Mouse (Mus musculus) heart, postnatal 25 days (tissue): ENCODE results near the gene Ncoa7. TPM values are rescaled to one million over a fixed set of nuclear protein-coding genes. Genes with fewer than 3 reads are reported as not detected.

Source experiments
- DNase-seq: peaks from one replicate; pipeline ENCODE4 v3.0.0; 2022; ENCODE audit warnings: low spot score
- intact Hi-C: fragments of 180-260 bp; cut with DNase I; formaldehyde crosslinking; loops from one replicate; pipeline ENCODE4 v1.15.1; 2025
- total RNA-seq, 2 experiments: library from RNA; stranded (reverse); gene quantifications; 2 replicates each; pipeline ENCODE4 v1.2.3; 2021

The Ncoa7 gene
- total RNA-seq, 2 experiments from 2014 or later = 4.2 to 5.3 TPM

DNA sequence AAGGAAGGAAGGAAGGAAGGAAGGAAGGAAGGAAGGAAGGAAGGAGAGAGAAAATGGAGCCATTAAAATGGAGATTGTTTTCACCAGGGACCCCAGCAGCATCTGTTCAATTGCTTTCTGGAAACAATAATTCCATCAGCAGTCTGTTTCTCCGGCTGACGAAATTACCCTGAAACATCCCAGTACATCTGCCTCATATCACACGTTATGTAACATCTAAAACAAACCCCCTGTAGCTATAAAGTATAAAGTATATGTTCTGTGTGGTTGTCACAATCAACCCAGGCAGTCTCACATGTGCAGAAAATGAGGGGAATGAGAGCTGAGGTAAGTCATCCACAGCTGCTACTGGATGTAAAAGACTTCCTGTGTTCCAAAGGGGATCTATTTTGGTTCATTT lies 49.0 kb downstream of the Ncoa7 start:
- DNase-seq = no peak
- intact Hi-C loops = no loop called here

GRCm38 (mm10) chr10:30752485-30752884 lies 50.6 kb downstream of the Ncoa7 start:
- DNase-seq = no peak
- intact Hi-C loops = no loop called here

GRCm38 (mm10) chr10:30751586-30751985 lies 51.5 kb downstream of the Ncoa7 start:
- intact Hi-C loops = no loop called here
- DNase-seq = no peak

- intact Hi-C loops = no loop called here
- DNase-seq = no peak
These were observed 53.3 kb downstream of the Ncoa7 start for GRCm38 (mm10) chr10:30749807-30750206.

DNA sequence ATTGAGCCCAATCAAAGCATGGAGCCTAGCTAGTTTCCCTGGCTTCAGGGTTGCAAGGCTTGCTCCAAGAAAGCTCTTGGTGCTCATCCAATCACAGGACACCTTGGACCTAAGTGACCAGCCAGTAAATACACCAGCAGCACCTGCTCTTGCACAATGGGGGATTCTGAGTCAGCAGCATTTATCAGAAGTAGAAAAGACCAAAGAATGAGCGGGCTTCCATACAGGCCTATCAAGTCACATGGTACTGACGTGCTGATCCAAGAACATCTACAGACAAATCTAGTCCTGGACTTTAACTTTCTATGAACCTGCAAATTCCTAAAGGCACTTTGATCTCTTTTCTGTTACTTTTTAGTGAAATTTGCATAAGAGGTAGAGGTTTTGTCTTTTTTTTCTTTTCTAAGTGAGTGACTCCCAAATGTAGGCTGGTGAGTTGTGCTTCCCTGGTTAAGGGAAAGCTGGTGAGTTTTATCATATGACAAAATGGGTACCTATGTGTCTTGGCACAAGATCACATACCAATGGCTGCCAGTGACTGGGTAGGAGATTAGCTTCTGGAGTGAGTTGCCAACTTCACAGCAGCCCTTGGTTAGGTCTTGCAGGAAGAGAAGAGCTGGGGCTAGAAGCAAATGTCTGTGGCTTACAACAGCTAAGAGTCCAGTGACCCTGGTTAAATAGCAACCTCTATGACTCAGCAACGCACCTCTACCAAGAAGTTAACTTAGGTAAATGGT lies 57.7 kb downstream of the Ncoa7 start:
- no peak for DNase-seq
- intact Hi-C loops = no loop called here

DNA sequence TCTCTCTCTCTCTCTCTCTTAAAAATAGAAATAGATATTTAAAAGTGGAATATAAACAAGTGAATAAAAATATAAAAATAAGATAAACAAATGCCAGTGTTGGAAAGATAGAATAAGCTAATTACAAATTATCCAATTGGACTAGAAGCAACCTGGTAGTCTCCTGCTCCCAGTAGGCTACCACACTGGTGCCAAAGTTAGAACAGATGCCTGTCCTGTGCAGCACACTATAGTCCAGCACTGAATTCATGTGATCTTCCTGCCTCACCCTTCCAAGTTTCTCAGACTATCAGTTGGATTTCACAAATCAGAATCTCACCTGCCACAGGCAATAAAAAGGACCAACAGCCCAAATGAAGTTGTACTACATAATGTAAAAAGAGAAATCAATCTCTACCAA lies 59.9 kb downstream of the Ncoa7 start:
- DNase-seq = no peak
- intact Hi-C loops = no loop called here

DNA sequence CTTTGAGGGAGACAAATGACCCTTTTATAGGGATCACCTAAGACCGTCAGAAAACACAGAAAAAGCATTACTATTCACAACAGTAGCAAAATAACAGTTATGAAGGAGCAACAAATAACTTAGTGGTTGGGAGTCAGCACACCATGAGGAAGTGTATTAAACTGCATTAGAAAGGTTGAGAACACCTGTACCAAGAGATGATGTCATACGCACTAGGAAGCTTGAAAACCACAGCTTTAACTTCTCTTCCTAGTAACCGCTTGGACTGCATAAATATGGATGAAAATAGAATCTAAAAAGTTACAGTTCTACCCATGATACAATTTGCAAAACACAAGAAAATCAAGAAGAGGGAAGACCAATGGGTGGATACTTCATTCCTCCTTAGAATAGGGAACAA lies 64.7 kb downstream of the Ncoa7 start:
- no peak for DNase-seq
- intact Hi-C loops = no loop called here

DNA sequence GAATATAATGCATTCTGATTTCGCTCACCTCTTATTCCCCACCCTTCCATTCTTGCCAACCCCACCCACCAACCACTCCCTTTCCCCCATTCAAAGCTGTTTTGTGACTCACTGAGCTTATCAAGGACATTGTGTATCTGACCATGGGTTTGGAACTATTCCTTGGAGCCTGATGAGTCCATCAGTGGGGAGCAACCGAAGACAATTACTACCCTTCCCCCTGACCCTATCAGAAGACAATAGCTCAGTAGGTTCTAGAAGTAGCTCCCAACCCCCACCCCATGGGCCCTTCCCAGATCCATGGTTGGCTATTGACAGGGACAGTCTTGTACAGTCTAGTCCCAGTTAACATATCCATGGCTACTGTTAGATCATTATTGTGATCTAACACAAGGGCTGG lies 65.8 kb downstream of the Ncoa7 start:
- intact Hi-C loops = no loop called here
- no peak for DNase-seq

DNA sequence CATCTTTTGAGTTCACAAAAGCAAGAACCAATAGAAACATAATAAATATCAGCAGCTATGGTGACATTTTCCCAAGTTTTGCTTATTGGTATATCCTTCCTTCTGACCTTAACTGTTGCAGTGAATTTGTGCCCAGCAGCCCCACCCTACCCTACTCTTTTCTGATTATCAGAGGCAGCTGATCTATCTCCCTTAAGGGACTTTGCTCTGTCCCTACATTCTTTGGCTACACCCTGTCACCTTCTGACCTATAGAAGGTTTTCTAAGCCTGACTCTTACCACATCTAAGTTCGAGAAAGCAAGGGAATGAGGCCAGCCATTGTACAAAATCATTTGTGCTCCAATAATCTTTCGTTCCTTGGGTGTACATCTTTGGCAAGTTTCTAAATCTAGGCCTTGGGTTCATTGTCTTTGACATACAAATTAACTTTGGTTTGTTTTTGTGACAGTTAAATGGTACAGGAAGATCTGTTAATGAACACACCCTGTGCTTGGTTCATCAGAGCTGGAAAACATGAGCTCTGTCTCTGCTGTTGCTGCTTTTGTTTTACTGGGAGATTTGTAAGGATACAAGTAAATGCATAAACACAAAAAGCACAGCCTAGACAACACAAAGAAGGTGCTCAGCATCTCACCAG lies 69.9 kb downstream of the Ncoa7 start:
- no peak for DNase-seq
- intact Hi-C loops = no loop called here

DNA sequence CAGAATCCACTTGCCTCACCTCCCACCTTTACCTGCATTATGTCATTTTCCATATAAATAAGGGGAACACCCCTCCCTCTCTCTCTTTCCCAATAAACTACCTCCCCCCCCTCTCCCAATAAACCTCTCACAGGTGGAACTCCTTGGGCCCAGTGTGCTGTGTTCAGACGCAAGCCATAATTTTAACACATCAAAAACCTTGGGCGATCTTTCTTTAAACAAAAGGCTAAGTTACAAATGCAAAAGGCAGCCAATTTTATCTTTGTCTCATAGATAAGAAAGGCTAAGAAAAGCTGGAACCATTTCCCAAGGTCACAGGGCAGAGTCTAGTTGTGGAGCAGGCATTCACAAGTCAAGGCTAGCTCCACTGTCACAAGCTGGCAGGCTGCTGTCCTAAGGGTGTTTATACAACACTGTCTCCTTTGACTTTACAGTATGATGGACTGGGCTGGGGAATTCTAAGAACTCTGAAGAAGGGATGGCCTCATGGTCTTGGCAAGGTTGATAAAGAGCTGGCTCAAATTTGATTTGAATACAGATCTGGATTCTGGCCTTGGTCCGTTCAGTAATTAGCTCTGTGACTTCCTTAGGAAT lies 71.7 kb downstream of the Ncoa7 start:
- intact Hi-C loops = no loop called here
- DNase-seq = no peak

- intact Hi-C loops = no loop called here
- no peak for DNase-seq
These were observed 72.3 kb downstream of the Ncoa7 start for GRCm38 (mm10) chr10:30730791-30731190.

- intact Hi-C loops = no loop called here
- DNase-seq = no peak
These were observed 73.7 kb downstream of the Ncoa7 start for GRCm38 (mm10) chr10:30729157-30730096.

DNA sequence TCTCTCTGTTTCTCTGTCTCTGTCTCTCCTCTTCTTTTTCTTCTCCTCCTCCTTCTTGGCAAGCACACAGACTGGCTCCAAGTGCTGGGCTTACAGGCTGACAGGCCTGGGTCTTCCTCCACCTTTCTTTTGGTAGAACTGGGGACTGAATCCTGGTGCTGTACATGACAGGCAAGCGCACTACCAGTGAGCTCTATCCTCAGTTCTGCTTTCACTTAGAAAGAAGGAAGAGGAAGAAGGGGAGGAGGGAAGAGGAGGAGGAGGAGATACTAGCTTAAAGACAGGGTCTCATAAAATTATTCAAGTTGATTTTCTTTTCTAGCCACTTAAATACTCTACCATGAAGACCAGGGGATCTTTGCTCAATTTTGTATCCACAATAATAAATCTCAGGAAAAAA lies 80.1 kb downstream of the Ncoa7 start:
- no peak for DNase-seq
- intact Hi-C loops = loop anchor here (5.0 kb wide), 1 partner anchor 74 kb away; no protein-coding TSS in a partner anchor

- no peak for DNase-seq
- intact Hi-C loops = loop anchor here (5.0 kb wide), 1 partner anchor 77 kb away; no protein-coding TSS in a partner anchor
These were observed 82.6 kb downstream of the Ncoa7 start for GRCm38 (mm10) chr10:30720556-30720955.

GRCm38 (mm10) chr10:30719947-30720346 lies 83.2 kb downstream of the Ncoa7 start:
- DNase-seq = no peak
- intact Hi-C loops = loop anchor here (5.0 kb wide), 2 partner anchors 77 to 92 kb away; no protein-coding TSS in a partner anchor

DNA sequence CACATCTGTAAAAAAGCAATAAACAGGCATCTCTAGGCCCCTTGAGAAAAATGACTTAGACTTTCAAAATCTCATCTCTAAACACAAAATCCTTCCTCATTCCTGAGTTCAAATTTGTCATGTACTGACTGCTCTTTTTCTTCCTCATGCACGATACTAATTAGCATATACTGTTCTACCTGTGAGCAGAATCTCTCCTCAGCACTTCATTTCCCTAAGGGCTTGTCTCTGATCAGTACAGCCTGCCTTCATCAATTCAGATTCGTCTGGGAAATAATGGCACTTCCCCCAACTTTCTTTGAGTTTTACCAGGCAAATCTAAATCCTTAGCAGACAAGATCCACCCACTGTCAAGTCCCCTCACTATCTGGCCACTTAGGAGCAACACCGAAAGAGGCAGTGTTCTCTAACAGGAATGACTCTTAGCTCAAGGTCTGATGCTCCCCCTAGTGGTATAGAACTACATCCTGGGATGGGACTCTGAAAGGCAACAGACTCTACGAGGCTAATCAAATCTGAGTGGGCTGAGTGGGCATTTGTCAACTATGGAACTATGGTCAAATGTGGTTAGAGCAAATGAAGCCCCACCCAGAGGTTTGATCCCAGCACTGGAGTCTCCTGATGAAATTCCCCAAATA lies 84.3 kb downstream of the Ncoa7 start:
- intact Hi-C loops = loop anchor here (5.0 kb wide), 1 partner anchor 93 kb away; no protein-coding TSS in a partner anchor

DNA sequence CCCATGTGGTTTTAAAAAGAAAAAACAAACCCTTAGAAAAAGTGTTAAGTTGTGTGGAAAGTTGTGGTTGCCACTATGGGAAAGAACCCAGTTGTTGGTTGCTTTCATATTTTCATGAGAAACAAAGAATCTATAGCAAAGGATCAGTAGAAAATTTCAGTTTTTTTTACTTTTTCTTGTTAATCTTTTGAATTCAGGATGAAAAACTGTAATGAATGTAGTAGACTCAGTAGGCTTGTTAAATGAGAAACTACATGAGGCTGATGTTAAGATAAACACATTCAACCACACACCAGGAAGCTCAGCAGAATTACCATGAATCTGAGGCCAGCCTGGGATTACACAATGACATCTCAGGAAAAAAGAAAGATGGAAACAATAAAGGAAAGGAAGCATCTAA lies 87.0 kb downstream of the Ncoa7 start:
- no peak for DNase-seq
- intact Hi-C loops = loop anchor here (5.0 kb wide), 1 partner anchor 96 kb away; no protein-coding TSS in a partner anchor

More for the DNA sequence above, 84.3 kb downstream of the Ncoa7 start:
- no peak for DNase-seq

DNA sequence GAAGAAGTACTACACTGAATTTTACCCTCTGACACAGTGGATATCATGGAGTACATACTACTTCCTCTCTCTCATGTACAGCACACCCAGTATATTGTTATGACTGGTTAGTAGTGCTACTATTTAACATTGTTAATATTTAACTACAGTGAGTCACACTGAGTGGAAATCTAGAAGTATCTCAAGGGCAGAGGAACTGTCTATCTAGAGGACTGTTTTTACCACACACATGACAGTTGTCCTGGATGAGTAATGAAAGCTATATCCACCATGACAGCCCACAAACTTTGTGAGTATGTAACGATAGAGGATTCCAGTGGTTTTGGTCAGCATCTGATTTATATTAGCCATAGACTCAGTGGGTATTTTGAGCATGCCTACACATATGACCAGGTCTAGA lies 90.6 kb downstream of the Ncoa7 start:
- no peak for DNase-seq
- intact Hi-C loops = no loop called here

GRCm38 (mm10) chr10:30709846-30710403 lies 93.2 kb downstream of the Ncoa7 start:
- intact Hi-C loops = no loop called here
- DNase-seq = no peak
